Mouse (Mus musculus) limb, embryonic 11.5 days (tissue): Measurements from ENCODE around the gene Heatr5a. TPM values are rescaled to one million over a fixed set of nuclear protein-coding genes. Genes with fewer than 3 reads are reported as not detected.

Experiments
- ATAC-seq: fragments of 200-750 bp; cut with Nextera tagmentation; 2 replicates; pipeline ENCODE4 v1.8.0; 2017; ENCODE audit warnings: low read depth; ENCODE audit not compliant: insufficient number of reproducible peaks, low FRiP score, low TSS enrichment
- DNase-seq: peaks from one replicate; pipeline ENCODE4 v3.0.0-alpha.2; 2015; ENCODE audit warnings: low spot score
- H3K27ac ChIP-seq: fragments of 300-500 bp; sonication (generic); replicated peaks from 2 replicates; pipeline ENCODE4 v1.5.1; 2014; ENCODE audit warnings: low read depth, mild to moderate bottlenecking, low read length
- H3K27me3 ChIP-seq: fragments of 300-500 bp; sonication (generic); 2 replicates; pipeline ENCODE4 v1.6.1; 2014; ENCODE audit warnings: mild to moderate bottlenecking, low read length, mixed read lengths; ENCODE audit not compliant: control insufficient read depth, insufficient read depth
- H3K36me3 ChIP-seq: fragments of 300-500 bp; sonication (generic); 2 replicates; pipeline ENCODE4 v1.6.1; 2014; ENCODE audit warnings: mild to moderate bottlenecking, low read length, moderate library complexity, mixed read lengths; ENCODE audit not compliant: control insufficient read depth, insufficient read depth
- H3K4me1 ChIP-seq: fragments of 300-500 bp; sonication (generic); 2 replicates; pipeline ENCODE4 v1.6.1; 2014; ENCODE audit warnings: low read length, mixed read lengths; ENCODE audit not compliant: control insufficient read depth, insufficient read depth
- H3K4me2 ChIP-seq: fragments of 300-500 bp; sonication (generic); 2 replicates; pipeline ENCODE4 v1.6.1; 2014; ENCODE audit warnings: low read depth, mild to moderate bottlenecking, moderate library complexity; ENCODE audit not compliant: severe bottlenecking
- H3K4me3 ChIP-seq: fragments of 300-500 bp; sonication (generic); 2 replicates; pipeline ENCODE4 v1.5.1; 2014; ENCODE audit warnings: low read depth, low read length
- H3K9ac ChIP-seq: fragments of 300-500 bp; sonication (generic); 2 replicates; pipeline ENCODE4 v1.6.1; 2014; ENCODE audit warnings: mild to moderate bottlenecking, low read length
- H3K9me3 ChIP-seq: fragments of 300-500 bp; sonication (generic); 2 replicates; pipeline ENCODE4 v1.6.1; 2016; ENCODE audit warnings: low read length; ENCODE audit not compliant: control insufficient read depth
- WGBS: fragments of 180-500 bp; shearing (Covaris S2); extraction: QIAGEN DNeasy Blood & Tissue Kit; methylation state at CpG from one replicate; pipeline ENCODE4 v1.1.7; 2014; 5-methylcytosine and 5-hydroxymethylcytosine counted together
- polyA plus RNA-seq: library from polyadenylated mRNA; unstranded; fragments of >200 nt; fragmentation: Nextera tagmentation; extraction: Ambion mirVana; gene quantifications from 2 replicates; pipeline ENCODE4 v1.2.1, GENCODE M21; 2014

The Heatr5a gene
- polyA plus RNA-seq, 1 experiment from 2014 or later, result 10.6 TPM

DNA sequence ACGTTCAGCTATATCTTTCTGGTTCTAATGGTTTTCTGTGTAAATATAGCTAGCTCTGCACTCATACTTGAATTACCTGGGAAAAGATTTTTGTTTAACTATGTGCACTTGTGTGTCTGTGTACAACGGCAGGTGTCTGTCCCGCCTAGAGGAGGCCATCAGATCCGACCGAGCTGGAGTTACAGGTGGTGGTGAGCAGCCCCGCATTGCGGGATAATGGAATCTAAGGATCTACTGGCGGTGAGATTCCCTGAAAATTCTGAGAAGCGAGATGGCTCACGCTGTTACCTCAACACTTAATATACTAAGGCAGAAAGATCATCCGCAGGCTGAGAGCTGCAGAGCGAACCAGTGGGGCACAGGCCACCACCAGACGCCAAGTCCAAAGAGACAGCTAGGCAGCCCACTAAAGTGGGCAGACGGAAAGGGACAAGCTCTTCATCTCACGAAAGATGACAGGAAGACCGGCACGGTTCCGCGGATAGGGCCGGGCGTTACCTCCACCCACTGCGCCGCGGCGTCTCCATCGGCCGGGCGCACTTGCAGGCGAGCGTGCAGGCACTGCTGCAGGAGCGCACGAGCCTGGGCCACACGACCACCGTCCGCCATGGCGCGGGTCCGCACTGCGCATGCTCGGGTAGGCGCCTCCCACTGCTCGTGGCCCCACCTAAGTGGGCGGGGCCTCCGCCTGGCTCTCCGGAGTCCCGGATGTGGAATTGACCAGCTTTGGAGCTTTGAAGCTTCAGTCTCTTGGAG lies 34.9 kb upstream of the Heatr5a start, which contains the start of gene Dtd2:
Dtd2 (minus strand) TSS at position 625 of the 756 bp plus-strand sequence.
- Histone ChIP-seq H3K36me3 (no peaks in the 10 kb centered on the region), H3K4me3 (peak within 1 kb of the TSS; percentile 71), H3K27ac (no peak within 1 kb of the TSS), H3K4me2 (peak within 1 kb of the TSS; percentile 68), H3K4me1 (no peaks in the 10 kb centered on the region), H3K27me3 (no peaks in the 10 kb centered on the region), H3K9ac (peak within 1 kb of the TSS; percentile 70), H3K9me3 (no peaks in the 10 kb centered on the region)
- WGBS, result 2% methylated on average over 46 of the region's 46 CpGs
- peak; percentile 96 for DNase-seq
- ATAC-seq, result peak; percentile 93

DNA sequence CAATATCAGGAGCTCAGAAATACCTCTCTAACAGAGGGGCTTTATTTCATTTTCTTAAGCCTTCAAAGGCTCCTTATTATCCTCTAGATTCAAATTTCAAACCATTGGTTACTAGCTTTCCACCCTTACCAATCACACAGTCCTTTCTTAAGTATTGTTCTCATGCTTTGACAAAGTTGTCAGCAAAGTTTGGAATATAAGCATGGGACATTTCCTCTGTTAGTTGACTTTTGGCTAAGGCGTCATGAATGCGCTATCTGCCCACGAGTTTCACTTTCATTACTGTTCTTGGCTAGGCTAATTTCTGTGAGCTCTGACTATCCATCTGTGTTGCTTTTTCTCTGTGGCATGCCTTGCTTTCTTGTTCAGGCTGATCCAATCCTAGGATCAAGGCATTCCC lies 31.6 kb upstream of the Heatr5a start:
- DNase-seq (no peak), ATAC-seq (no peak)
- H3K27me3 ChIP-seq, result no peaks in the 10 kb centered on the region
- 92% methylated on average over 3 of the region's 3 CpGs for WGBS
- H3K9me3 ChIP-seq, result no peaks in the 10 kb centered on the region
- no peak overlapping the region for H3K27ac ChIP-seq
- no peak overlapping the region for H3K9ac ChIP-seq
- peaks cover 3% of the 10 kb centered on the region; the same call in 1 of the 2 replicates for H3K36me3 ChIP-seq
- no peak overlapping the region for H3K4me3 ChIP-seq
- H3K4me2 ChIP-seq, result no peak overlapping the region
- H3K4me1 ChIP-seq, result no peaks in the 10 kb centered on the region

DNA sequence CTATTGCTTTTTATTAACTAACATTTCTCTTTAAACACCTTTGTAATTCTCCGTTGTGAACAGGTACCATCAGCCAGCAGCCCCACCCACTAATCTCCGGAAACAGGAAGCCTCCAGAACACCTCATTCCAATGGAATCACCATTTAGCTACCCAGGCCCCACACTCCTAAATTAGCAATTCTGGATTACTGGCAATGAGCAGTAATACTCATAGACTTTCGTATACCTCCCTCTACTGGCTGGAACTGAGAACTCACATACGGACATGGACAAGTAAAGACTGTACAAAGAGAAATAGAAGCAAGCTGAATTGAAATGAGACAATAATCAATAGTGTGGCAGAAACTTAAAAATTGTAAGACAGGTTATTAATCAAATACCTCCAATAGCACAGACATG lies 30.4 kb upstream of the Heatr5a start:
- H3K4me2 ChIP-seq, result no peak overlapping the region
- no peak overlapping the region for H3K4me3 ChIP-seq
- H3K36me3 ChIP-seq, result peaks cover 3% of the 10 kb centered on the region; the same call in 1 of the 2 replicates
- peak; percentile 58 for DNase-seq
- H3K9me3 ChIP-seq, result no peaks in the 10 kb centered on the region
- H3K4me1 ChIP-seq, result no peaks in the 10 kb centered on the region
- H3K27ac ChIP-seq, result no peak overlapping the region
- ATAC-seq, result no peak
- WGBS, result 43% methylated on average over 4 of the region's 4 CpGs
- H3K9ac ChIP-seq, result no peak overlapping the region
- H3K27me3 ChIP-seq, result no peaks in the 10 kb centered on the region

DNA sequence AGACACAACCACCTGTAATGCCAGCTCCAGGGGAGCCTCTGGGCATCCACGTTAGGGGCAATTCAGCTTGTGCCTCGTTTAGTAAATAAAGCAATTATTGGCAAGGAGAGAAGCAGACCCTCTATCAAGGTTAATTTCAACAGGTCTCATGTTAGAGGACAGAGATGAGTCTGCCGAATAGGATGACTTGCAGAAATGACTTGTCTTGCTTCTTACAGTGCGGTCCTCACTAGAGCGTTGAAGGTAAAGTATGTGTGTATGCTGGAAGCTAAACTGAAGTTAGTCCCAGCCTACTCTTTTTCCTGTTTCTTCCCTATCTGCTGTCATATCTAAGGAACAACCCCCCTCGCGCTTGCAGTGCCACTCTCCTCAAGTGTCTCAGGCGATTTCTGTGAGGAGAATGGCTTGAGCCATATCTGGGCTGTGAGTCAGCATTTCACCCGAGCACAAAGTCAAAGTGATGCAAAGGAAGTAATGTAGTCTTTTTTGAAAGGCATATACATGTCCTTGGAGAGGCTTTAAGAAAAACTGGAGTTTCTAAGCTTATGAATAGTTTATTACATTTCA lies 27.3 kb upstream of the Heatr5a start:
- Histone ChIP-seq H3K9ac (no peak overlapping the region), H3K4me1 (no peaks in the 10 kb centered on the region), H3K9me3 (no peaks in the 10 kb centered on the region), H3K4me3 (no peak overlapping the region), H3K36me3 (peaks cover 3% of the 10 kb centered on the region; the same call in 1 of the 2 replicates), H3K27ac (no peak overlapping the region), H3K4me2 (no peak overlapping the region), H3K27me3 (no peaks in the 10 kb centered on the region)
- ATAC-seq, result no peak
- WGBS, result 91% methylated on average over 9 of the region's 9 CpGs
- DNase-seq, result no peak

DNA sequence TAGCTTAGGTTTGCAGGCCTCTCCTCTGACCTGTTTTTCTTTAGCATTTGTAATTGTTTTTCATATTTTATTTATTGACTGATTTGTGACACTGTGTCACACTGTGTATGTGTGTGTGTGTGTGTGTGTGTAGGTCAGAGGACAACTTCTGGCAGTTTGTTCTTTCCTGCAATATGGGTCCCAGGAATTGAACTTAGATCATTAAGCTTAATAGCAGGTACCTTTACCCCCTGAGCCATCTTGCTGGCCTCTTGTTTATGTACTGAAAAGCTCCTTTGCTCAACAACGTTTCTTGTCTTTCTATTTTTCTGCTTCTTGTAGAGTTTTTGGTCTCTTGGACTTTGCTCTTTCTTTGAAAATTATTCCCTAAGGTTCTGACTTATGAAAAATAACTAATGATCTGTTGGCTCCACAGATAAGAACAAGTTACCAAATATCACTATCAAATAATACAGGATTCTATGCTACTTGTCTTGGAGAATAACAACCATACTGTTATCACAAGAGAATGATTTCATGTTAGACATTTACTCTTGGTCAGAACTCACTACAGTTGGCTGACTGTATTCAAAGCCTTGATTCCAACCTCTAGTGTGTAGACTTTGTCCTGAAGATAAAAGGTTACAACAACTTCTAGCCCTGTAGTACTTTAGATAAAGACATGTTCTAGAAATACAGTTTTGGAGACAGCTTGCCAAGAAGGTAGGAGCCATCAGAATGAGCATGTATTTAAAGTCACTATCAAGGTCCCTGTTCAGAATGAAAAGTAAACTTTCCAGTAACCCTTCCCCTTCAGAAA lies 24.8 kb upstream of the Heatr5a start:
- Histone ChIP-seq H3K4me2 (no peak overlapping the region), H3K9ac (no peak overlapping the region), H3K27ac (no peak overlapping the region), H3K4me1 (no peaks in the 10 kb centered on the region), H3K4me3 (no peak overlapping the region), H3K9me3 (no peaks in the 10 kb centered on the region), H3K36me3 (peaks cover 3% of the 10 kb centered on the region; the same call in 1 of the 2 replicates), H3K27me3 (no peaks in the 10 kb centered on the region)
- 79% methylated on average over 1 of the region's 1 CpGs for WGBS
- ATAC-seq (no peak), DNase-seq (no peak)

- H3K4me2 ChIP-seq, result no peak overlapping the region
- H3K9ac ChIP-seq, result no peak overlapping the region
- H3K4me3 ChIP-seq, result no peak overlapping the region
- DNase-seq (no peak), ATAC-seq (no peak)
- H3K36me3 ChIP-seq, result no peaks in the 10 kb centered on the region; the same call in 1 of the 2 replicates
- WGBS, result 89% methylated on average over 2 of the region's 2 CpGs
- no peaks in the 10 kb centered on the region for H3K27me3 ChIP-seq
- H3K9me3 ChIP-seq, result no peaks in the 10 kb centered on the region
- H3K4me1 ChIP-seq, result no peaks in the 10 kb centered on the region
- no peak overlapping the region for H3K27ac ChIP-seq
Measured at GRCm38 (mm10) chr12:51990629-51991028, 19.5 kb upstream of the Heatr5a start.

DNA sequence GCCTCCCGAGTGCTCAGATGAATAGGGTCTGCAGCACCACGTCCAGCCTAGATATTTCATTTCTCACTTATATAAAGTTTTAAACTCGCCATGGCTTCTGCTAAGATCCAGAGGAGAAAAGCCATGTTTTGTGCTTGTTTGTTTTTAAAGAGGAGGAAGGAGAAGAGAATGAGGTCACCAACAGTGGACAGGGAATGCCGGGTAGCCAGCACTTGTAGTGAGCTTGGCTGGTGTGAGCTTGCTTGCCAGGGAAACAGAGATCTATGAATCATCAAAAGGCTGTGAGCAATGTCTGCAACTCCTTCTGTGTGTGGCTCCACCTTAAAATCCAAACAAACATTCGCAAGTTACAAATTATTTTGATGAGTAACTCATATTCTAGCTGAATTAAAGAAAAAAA lies 17.4 kb upstream of the Heatr5a start:
- Histone ChIP-seq H3K36me3 (no peaks in the 10 kb centered on the region; the same call in 1 of the 2 replicates), H3K27me3 (no peaks in the 10 kb centered on the region), H3K9me3 (no peaks in the 10 kb centered on the region), H3K4me2 (no peak overlapping the region), H3K9ac (no peak overlapping the region), H3K4me1 (no peaks in the 10 kb centered on the region), H3K4me3 (no peak overlapping the region), H3K27ac (no peak overlapping the region)
- ATAC-seq (no peak), DNase-seq (no peak)
- WGBS, result 83% methylated on average over 5 of the region's 5 CpGs

DNA sequence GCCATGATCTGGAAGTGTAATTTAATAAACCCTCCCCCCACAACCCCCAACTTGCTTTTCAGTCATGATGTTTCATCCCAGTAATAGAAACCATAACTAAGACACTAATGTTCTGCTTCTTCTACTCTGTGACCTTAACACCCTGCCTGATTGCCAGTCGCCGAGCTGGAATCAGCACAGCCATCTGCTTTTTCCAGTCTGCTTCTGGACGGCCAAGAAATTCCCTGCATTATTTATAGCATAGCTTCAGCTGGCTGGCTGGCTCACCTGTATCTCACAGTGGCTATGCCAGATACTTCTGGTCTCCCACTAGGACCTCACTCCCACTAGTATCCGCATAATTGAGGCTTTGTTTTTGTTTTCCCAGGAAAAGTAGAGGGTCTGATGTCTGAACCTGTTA lies 14.7 kb upstream of the Heatr5a start:
- DNase-seq (no peak), ATAC-seq (no peak)
- H3K9me3 ChIP-seq, result no peaks in the 10 kb centered on the region
- H3K9ac ChIP-seq, result no peak overlapping the region
- no peaks in the 10 kb centered on the region for H3K4me1 ChIP-seq
- 64% methylated on average over 4 of the region's 4 CpGs for WGBS
- H3K27me3 ChIP-seq, result no peaks in the 10 kb centered on the region
- H3K27ac ChIP-seq, result no peak overlapping the region
- no peaks in the 10 kb centered on the region; the same call in 1 of the 2 replicates for H3K36me3 ChIP-seq
- H3K4me3 ChIP-seq, result no peak overlapping the region
- no peak overlapping the region for H3K4me2 ChIP-seq
